Mouse (Mus musculus) left cerebral cortex, postnatal 14 days (tissue): ENCODE results near the gene Dst. TPM values are rescaled to one million over a fixed set of nuclear protein-coding genes. Genes with fewer than 3 reads are reported as not detected.

Experiments
- DNase-seq, 2 experiments: peaks; one replicate each; pipeline ENCODE4 v3.0.0; 2021 to 2022; ENCODE audit warnings: low spot score in 2 of 2, mixed read lengths in 1 of 2
- intact Hi-C: fragments of 180-260 bp; cut with DNase I; formaldehyde crosslinking; loops from one replicate; pipeline ENCODE4 v1.15.1; 2025
- total RNA-seq, 2 experiments: library from RNA; stranded (reverse); gene quantifications; 2 replicates each; pipeline ENCODE4 v1.2.3; 2021

The Dst gene
- total RNA-seq, 2 experiments from 2014 or later, result 240 to 256 TPM

DNA sequence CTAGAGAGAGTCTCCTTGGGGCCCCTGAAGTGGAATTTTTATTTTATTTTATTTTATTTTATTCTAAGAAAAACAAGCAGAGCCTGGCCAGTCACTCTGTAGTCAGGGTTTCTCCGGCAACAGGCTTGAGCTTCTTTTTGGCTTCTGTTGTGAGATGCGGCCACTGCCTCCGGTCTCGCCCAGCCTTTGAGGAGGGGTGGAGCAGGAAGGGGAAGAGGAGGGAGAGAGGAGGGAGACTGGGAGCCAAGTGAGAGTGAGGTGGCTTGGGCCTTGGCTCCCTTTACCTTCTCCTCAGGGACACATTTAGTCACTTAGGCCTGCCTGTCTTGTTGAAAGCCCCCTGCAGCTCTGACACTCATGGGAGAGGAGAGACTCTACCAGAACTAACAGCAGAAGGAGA is 99.4 kb downstream of the Dst start:
- no peak for DNase-seq
- intact Hi-C loops, result loop anchor here (5.0 to 10.0 kb wide), 3 partner anchors 60 to 160 kb away; no protein-coding TSS in a partner anchor

DNA sequence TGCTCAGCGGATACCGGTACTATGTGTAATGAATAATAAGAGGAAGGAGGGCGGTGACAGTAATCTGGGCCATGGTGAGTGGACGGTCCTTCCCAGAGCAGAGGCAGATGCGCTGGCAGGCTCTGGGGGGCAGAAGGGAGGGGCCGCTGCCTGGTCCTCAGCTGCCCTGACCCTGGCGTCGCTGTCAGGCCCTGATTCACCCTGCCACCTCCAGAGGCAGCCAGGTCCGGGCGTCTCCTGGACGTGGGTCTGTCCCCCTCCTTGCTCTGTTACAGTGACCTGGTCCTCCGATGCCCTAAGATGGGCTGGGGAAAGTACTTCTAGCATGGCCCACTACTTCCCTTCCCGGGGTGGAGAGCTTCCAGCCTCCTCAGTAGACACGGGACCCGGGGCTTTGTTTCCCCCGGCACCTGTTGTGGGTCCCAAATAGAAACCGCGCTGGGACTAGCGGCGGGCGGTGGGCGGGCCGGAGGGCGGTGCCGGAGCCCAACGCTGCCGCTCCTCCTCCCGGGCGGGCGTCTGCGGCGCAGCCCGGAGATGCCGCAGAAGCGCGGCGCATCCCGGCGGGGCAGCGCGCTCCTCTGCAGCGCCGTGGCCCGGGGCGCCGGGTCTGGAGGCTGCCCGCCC is 103.1 kb downstream of the Dst start:
- peak; percentile 47 to 66 for DNase-seq
- intact Hi-C loops, result loop anchor here (5.0 kb wide), 1 partner anchor 36 kb away; no protein-coding TSS in a partner anchor

DNA sequence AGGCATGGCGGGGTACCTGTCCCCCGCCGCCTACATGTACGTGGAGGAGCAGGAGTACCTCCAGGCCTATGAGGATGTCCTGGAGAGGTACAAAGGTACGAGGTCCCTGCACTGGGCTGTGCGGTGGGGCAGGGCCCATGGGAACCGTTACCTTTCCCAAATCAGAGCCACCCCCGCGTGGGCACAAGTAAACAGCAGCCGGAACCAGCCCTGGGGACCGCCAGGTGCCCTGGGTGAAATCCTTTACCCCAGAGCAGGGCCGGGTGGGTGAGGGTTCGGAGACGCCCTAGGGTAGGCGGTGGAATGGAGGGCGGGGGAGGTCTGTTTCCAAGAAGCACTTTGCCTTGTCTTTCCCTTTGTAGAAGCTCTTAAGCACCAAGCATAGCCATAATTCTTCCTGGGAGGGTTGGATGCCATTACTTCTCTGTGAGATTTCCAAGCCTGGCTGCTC is 103.8 kb downstream of the Dst start:
- no peak for DNase-seq
- intact Hi-C loops, result loop anchor here (5.0 kb wide), 1 partner anchor 35 kb away; no protein-coding TSS in a partner anchor

DNA sequence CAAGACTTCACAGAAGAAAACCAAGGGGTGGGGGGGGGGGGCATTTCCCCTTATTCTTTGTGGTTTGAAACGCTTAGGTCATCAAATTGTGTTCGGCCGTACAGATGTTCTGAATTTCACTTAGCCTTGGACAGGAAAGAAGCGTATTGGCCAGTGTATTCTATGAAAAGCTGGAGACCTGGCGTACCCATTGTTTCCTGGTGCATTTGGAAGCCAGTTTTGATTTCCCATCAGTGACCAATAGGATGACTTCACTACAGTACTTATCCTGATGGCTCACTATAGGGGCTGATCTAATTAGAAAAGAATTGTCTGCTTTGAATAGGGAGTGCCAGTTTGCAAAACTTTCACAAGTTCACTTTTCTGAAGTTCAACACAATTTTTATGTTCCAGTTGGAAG is 105.5 kb downstream of the Dst start:
- DNase-seq, result no peak
- intact Hi-C loops, result loop anchor here (5.0 kb wide), 1 partner anchor 34 kb away; no protein-coding TSS in a partner anchor

DNA sequence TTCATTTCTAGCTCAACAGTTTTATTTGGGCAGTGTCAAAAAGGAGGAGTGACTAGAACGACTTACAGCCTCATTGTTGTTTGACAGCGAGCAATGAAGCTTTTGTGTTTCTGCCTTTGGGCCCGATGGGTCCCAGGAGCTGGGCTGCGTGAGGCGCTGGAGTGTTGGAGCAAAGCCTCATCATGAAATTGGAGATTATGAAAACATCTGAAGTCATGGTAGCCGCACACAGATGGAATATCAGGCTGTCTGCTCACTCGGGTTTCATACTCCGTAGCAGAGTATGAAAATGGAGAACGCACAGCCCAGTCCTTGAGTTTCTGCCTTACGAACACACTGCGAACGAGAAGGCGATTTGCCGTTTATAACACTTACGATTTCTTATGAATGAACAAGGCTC is 108.8 kb downstream of the Dst start:
- intact Hi-C loops, result no loop called here
- DNase-seq, result no peak

DNA sequence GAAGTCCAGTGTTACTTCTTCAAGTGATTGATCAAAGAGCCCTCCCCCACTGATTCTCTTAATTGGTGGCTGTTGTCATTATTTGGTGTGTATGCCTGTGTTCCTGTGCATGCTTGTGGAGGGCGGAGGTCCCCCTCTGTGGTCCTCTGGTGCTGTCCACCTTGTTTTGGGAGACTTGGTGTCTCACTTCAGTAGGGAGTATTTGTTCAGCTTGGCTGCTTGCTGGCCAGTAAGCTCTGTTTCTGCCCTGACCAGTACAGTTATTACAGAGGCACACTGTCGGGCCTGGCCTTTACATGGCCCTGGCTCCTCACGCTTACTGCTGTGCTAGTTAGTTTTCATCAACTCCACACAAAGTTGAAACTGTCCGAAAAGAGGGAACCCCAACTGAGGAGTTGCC is 109.3 kb downstream of the Dst start:
- no peak for DNase-seq

DNA sequence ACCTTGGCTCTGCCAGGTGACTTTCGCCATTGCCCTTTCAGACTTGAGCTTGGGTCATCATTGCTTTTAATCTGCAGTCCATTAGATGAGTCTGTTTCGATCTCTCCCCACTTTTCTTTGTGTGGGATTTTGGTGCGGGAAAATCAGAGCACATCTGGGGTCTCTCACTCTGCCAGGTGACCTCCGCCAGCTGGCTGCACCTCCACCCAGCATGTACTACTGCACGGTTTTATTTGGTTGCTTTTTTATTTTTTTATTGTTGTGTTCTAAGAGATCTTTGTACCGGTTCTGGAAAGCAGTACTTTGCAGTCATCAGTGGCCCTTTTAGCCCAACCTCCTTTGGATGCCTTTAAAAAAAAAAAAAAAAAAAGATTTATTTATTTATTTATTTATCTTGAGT is 112.6 kb downstream of the Dst start:
- DNase-seq, result no peak
- intact Hi-C loops, result no loop called here

More for the DNA sequence above, 109.3 kb downstream of the Dst start:
- intact Hi-C loops, result no loop called here

DNA sequence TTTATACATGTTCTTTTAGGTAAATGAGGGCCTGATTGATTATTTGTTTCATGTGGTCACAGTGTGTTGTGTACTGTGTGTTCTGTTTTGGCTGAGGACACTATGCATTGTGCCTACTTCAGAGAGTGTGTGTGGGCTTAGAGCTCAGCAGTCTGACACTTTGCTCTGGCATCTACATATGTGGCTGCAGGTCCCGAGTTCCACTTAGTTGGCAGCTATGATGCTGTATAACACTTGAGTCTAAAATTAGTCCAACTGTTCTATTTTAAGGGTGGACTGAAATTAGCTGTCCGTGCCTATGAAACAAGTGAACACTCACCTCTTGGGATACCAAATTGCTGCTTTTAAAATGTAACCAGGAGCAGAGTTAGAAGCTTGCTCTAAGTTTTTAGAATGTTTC is 113.5 kb downstream of the Dst start:
- DNase-seq, result no peak
- intact Hi-C loops, result no loop called here

DNA sequence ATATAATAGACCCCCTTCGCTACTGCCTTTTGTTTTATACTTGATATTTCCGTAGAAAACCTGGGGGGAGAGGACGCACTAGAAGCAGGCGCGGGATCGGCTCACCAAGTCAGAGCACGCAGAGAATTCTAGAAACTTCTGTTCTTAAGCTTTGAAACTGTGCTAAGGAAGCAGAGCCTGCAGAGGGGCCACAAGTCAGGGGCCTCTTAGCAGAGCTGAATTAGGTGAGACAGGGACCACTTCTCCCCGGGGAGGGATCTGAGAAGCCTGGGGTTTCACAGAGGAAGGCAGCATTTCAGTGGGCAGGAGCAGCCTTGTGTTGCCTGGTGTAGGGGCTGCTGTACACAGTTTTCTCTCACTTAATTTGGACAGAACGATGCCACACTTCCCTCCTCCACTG is 115.1 kb downstream of the Dst start:
- no peak for DNase-seq
- intact Hi-C loops, result no loop called here

DNA sequence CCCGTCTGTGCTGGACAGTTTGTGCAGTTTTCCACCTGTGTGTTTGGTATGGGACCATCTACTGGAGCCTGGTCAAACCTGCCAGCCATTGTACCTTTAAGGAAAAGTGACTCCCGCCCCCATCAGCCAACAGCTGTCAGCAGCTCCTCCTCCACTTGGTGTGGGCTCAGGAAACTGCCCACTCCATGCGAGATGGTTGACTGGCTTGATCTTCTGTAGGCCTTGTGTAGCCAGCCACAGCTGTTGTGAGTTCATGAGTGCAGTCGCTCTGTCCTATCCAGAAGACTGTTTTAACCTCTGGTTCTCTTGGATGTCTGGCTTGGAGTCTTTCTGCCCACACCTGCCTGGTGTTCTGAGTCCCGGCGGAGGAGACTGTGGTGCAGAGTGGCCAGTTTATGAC is 117.9 kb downstream of the Dst start:
- intact Hi-C loops, result no loop called here
- no peak for DNase-seq

DNA sequence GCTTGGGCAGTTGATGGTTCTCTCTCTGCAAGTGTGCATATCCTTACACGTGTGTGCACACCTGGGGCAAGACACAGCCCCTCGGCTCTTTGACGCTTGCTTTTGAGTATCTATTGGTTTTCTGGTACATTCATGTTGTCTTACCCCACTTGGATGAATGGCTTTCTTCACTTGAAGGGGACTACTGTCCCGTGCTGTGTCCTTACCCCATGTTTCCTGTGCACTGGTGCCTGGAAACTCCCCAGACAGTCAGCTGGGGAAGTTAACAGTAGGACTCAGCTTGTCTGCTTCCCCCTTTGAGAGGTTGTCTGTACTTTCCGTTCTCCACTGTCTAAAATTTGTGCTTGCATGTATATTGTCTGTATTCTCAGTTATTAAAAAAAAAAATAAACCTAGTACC is 120.7 kb downstream of the Dst start:
- intact Hi-C loops, result no loop called here
- no peak for DNase-seq

DNA sequence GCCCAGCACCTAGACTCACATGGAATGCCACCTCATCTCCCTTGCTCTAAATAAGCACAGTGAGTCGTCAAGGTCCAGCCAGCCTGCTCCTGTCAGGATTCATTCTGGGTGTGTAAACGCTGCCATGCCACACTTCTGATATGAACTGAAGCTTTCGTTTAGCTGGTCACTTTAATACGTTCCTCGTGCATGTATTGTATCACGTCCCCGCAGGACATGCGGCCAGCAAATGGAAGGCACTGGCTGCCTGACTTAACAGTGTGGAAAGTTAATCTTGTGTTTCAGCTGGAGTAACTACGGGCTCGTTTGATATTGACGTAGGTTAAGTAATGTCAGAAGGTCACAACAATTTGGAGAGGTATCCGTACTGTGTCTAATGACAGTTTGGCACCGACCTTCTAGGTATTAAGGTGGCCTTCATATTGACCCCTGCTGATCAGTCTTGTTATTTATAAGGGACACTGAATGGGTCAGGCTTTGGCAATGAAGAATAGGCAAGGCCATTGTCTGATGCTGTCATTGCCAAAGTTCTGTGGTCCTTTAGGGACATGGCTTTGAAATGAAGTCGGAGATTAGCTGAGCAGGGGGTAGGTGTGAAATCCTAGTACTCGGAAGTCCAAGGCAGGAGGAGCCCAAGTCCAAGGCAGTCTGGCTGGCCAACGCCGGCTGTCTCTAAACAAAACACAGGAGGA is 122.5 kb downstream of the Dst start:
- no peak for DNase-seq
- intact Hi-C loops, result no loop called here

DNA sequence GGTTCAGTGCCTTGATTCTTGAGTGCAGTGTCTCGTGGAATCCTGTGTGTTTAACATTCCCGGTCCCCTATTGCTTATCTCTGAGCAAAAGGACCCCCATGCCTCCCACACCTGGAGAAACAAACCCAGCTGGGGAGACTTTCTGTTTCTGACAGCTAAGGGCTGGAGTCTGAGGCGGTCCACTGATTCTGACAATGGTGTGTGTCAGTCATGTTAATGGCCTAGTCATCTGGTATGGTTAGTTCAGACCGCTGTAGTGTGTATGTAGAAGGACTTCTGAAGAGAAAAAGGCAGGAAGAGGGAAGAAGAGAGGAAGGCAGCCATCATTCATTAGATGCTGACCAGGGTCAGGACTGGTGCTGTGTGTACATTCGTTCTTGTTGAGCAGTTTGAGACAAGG is 125.0 kb downstream of the Dst start:
- no peak for DNase-seq
- intact Hi-C loops, result no loop called here

DNA sequence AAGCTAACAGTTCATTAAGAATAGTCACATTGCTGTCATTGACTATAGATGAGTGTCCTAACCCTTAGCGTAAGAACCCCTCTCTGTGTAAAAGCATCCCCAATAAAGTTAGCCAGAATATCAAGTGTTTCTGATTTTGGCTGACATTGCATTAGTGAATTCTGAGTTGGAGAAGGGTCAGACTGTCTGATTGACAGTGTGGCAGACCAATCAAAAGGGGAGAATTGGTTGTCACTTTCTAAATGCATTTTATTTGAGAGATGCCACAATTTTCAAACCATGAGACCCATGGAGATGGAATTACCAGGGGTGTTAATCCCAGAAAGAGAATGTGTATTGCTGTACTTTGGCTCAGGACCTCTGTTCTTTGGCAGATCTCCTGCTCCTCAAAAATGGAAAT is 125.5 kb downstream of the Dst start:
- DNase-seq, result no peak
- intact Hi-C loops, result no loop called here

DNA sequence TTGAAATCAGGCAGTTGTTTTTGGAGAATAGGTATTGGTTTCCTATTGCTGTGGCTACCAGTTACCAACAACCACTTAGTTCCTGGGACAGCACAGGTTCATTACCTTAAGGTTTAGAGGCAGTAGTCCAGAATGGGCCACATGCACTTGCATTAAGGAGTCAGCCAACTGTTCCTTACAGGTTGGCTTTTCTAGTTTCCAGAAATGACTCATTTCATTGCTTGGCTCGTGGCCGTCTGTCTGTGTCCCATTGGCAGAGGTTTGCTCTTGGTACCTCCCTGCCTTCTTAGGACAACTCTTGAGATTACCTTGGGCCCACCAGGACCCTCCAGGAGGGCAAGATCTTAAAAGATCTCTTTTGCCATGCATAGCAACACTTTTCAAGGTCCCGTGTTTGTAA is 125.9 kb downstream of the Dst start:
- no peak for DNase-seq
- intact Hi-C loops, result no loop called here

DNA sequence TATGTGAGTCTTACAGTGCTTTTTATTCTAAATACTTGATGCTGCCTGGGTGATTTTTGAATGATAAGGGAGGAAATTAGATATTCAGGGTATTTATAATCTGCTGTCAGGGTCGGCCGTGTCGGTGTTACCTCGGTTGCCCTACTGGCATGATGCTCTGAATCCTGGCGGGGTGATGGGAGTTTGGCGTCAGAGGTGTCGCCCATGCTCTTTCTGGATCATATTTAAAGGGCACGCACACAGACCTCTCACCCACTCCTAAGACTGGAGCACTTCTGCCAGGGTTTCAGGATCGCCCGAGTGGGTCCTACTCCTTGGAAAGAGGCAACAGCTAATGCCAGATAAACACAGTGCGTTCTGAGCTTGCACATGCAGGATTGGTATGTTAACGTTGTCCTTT is 128.1 kb downstream of the Dst start:
- no peak for DNase-seq
- intact Hi-C loops, result no loop called here

DNA sequence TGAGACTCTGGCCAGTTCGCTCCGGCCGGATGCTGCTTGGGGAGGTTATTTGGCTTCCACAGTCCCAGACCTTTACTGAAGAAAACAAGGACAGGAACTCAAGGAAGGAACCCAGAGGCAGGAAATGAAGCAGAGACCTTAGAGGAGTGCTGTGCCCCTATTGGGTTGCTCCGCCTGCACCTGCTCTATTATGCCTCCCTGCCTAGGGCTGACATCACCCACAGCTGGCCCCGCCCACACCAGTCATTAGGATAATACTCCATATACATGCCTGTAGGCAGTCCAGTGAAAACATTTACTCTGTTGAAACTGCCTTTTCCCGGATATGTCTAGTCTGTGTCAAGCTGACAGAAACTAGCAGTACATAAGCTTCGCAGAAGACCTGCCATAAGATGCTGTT is 130.5 kb downstream of the Dst start:
- intact Hi-C loops, result no loop called here
- DNase-seq, result no peak

DNA sequence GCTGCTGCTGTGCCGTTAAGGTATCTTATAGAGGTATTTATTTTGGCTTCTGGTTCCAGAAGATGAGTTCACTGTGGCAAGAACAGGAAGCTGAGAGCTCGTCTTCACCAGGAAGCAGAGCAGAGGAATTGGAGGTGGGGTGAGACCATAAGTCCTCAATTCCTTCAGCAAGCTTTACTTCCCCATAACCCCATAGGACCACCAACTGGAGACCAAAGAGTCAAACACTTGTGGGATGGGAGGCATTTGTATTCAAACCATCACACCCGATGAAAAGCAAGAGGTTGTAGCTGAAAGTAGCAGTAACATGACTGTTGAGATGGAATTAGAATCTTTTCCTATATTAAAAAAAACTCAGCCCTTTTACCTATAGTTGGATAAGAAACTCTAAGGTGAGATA is 132.0 kb downstream of the Dst start:
- intact Hi-C loops, result no loop called here
- no peak for DNase-seq

DNA sequence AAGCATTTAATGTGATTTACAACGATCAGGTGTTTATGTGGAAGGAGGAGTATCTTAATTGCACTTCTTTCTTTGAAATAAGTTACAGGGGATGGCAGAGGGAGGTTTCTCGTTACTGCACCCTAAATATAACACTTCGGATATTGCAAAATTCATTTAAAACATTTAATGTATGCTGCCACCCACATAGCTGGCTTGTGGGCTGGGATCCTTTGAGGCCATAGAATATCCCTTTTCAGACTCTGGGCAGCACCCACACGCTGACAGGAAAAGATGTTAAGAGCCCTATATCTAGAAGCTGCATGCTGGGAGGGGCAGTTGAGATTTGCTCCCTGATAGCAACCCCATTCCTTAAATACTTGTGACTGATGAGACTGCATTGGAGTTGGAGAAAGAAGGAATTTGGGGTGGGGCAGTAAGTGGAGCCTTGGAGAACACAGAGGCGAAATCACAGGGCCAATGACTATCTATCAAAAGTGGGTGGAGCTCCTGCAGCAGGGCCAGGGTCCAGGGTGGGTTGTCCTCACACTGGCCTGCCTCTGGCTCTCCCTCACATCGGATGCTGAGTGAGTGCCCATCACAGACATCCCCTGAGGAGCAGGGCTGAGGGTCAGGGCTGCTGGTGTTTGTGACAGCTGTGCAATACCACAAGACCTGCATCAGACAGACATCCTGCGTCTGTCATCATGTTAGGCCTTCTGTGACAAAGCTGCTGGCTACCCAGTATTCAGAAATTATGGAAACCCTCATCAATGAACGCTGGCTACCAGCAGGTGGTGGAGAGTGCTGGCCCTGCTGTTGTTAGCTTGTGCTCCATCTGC is 133.1 kb downstream of the Dst start:
- peak; percentile 43 to 53 for DNase-seq

DNA sequence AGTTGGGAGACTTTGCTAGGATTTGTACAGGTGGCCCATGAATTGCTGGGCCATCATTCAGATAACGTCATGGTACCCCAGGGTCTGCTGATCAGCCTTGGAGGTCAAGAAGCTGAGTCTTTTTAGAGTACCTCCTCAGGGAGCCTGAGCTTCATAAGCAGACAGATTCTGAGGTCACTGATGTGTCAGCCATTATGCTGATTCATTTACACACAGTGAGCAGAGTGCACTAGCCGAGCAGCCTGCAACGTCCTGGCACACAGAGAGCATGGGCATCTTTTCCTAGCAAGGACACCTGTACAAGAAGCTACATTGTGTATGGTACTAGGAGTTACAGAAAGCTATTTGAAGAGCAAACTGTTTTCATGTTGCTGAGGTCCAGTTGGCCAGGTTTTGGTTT is 134.3 kb downstream of the Dst start:
- intact Hi-C loops, result no loop called here

More for the DNA sequence above, 133.1 kb downstream of the Dst start:
- intact Hi-C loops, result no loop called here

More for the DNA sequence above, 134.3 kb downstream of the Dst start:
- no peak for DNase-seq
